Mouse (Mus musculus): ENCODE measurements around the gene Tas2r143.

- peak; percentile 60 for TF ChIP-seq CTCF (IDR thresholded peaks at IDR 0.05; ENCODE audit: low read depth)
- TF ChIP-seq EP300 (optimal IDR thresholded peaks at IDR 0.05) = no peak
Observed at GRCm38 (mm10) chr6:42433554-42433953, 33.5 kb downstream of the Tas2r143 start.
